Mouse (Mus musculus) activated CD4-positive, CD25-positive, alpha-beta regulatory T cell, adult 4 months (primary cell): ENCODE measurements at regions not wholly inside any gene's neighbourhood (a gene's known extent, or its start where the extent isn't known, plus 50 kb on each side); places are given as distances from the start of the nearest gene placed in this dataset.
A peak's percentile ranks its signal among the peaks of the same experiment; 100 is the strongest.

Experiments
- ATAC-seq: one replicate; pipeline ENCODE4 v1.8.0; 2017

DNA sequence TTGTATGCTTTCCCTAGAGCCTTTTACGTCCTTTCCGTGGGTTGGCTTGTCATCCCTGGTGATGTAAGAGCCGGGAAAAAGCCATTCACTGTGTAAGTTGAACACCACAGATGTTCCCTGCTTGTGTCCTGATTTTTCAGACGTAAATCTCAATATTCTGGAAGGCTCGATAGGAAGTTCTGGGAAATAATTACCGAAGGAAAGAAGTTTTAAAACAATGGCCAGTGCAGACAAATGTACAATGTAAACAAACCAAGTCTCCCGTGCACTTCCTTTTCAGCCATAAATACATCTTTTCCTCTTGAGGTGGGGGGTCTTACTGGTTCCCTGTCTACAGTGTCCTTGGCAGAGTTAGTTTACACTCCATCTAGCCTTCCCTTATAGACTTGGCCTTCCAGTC lies 225.2 kb downstream of the Csl start:
- no peak for ATAC-seq

DNA sequence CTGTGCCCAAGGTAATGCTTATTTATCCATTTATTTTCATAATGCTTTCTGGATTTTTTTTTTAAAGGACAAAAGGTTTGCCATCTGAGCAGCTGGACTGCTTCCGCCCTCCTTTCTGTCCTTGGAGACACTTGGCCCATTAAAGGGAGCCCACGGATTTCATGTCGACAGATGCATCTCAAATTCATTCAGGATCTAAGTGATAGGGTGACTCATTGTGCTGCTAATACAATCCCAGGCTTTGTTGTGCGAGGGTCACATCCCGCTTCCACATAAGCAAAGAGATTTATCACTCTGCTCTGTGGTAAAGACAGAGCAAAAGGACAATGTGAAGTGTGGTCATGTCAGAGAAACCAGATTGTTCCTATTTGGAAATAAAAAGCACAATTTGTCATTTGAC lies 220.8 kb downstream of the Csl start:
- no peak for ATAC-seq

GRCm38 (mm10) chr10:99552373-99552772 lies 207.1 kb downstream of the Csl start:
- no peak for ATAC-seq

GRCm38 (mm10) chr10:99552836-99553540 lies 206.5 kb downstream of the Csl start:
- ATAC-seq = no peak

DNA sequence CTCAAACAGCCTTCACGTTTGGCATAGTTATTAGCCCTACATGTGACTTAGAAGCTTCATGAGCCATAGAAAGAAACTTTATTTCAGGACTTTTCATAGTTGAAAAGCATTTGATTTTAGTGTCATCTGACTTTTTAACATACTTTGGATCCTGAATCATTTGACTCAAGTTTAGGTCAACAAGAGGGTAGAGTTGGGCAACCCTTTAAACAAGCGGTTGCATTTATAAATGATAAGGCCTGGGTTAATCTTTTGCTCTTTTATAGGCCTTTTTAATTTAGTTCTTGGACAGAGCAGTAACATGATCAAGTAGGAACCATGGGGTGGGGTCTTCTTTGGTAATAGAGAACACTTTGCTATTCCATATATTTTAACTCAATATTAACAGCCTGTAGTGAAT lies 204.4 kb downstream of the Csl start:
- no peak for ATAC-seq

GRCm38 (mm10) chr10:99555658-99556352 lies 203.7 kb downstream of the Csl start:
- no peak for ATAC-seq

GRCm38 (mm10) chr10:99556353-99557036 lies 203.0 kb downstream of the Csl start:
- ATAC-seq = no peak

DNA sequence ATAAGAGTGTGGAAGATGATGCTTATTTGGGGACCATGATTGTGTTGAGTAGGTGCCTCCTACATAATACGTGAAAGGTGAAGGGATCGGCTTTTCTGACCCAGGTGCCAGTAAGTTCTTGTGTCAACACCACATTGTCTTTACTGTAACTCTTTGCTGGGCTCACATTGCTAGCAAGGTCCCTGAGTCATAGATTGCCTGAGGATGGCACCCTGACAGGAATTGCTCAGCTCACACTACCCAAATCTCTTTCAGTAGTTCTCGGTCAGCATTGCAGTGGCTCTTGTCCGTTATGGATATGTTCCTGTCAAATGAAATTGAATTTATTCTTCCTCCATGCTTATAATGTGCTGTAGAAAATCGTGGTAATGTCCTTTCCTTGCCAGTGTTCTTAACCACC lies 200.8 kb downstream of the Csl start:
- ATAC-seq = no peak

DNA sequence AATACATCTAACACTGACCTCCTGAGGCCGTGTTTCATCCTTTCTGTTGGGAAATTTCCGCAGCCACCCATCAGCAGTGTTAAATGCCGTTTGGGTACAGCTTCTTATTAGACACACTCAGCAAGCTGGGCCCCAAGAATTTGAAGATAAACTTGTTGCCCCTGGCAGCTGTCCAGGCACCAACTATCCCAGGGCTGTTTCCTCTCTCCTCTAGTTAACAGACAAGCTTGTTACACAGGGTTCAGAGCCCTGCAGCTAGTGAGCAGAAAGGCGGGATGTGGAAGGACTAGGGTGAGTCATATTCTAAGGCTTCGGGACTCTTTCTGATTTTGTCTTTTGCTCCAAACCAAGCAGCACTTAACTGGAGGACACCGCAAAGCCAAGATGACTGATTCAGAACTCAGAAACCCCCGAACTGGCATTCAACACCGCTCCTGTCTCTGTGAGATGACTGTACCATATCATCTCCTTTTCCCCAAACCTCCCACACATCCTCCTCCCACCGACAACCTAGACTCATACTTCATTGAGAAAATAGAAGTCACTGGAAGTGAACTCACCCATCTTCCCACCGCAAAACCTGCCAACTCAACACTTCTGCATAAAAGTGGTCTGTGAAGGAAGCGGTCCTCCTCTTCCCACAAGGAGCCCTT lies 198.2 kb downstream of the Csl start:
- peak; percentile 19 for ATAC-seq

DNA sequence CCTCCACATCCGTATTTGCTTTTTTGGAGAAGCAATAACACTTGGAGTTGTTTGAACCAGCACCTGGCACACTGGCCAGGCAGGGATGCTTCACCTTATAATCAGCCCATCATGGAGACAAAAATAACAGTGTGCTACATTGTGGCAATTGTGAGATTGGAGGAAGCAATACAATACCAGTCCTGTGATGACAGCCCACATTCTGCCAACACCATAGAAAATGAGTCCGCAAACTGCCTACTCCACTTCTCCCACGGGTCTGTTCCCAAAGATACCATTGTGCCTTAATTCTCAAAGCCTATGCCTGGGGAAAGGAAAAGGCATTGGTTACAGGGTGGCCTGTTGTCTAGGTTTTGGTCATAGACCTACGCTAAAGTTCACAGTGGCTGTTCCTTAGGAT lies 194.9 kb downstream of the Csl start:
- ATAC-seq = no peak

DNA sequence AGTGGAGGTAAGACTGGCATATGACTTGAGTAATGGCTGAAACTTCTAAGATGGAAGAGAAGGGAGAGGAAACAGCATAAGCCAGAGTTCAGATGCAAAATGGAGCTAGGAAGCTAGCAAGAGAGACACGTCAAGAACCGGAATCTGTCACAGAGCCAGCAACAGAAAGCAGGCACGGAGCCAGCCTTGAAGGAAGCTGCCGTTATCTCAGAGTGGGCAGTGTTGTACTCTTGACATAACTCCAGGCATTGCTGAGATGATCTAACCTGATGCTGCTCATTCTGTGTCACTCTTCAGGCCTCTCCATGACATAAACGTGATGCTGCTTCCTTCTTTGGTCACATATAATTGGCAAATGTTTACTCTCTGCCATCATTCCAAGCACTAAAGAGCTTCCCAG lies 191.0 kb downstream of the Csl start:
- no peak for ATAC-seq

- no peak for ATAC-seq
These were observed 189.3 kb downstream of the Csl start for GRCm38 (mm10) chr10:99570190-99570589.

DNA sequence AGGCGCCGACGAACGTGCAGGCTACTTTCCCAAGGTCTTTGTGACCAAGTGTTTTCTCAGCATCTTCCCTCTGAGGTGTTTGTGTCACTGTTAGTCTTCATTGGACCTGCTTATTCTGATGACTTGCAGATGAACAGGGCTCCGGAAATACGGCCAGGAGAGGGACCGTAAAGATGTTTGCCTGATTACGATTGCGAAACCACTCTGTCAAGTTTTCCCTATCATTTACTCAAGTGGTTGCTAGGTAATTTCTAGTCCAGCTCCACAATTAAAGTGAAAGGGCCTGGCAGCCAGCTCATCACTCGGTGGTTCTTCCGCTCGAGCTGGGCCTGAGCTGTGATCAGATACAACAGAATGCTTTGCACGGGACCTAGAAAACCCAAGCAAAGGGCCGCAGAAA lies 185.5 kb downstream of the Csl start:
- no peak for ATAC-seq

DNA sequence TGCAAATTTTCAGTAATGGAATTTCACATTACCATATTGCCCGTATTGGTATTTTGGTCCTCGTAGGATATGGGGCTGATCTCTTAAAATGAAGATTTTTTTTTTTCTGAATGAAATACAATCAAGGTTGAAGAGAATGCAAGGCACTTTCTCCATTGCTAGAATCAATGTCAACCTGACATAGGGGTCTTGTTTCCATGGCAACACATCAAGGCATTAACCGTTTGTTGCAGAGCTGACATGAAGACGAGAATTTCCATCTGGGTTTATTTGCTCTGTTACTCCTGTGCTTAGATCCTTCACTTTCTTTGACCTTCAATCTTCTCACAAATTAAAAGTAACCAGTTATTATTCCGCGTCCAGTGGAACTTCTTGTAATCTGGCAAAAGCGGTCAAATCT lies 184.2 kb downstream of the Csl start:
- ATAC-seq = no peak

DNA sequence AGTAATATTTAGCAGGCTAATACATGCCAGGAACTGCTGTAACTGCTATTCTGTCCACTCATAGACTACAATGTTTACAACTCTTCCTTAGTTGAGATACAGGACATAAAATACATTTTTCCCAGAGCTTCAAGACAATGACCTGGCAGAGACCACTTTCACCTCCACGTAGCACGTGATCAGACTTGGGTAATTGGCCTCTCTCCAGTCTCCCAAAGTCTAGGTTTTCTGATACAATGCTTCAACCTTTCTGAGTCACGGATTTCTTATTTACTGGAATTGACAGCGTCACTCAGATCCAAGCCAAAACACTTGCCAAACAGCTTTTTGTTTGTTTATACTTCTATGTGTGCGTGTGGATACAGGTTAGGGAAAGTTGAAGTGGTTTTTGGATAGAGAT lies 183.2 kb downstream of the Csl start:
- ATAC-seq = no peak

- ATAC-seq = peak; percentile 83
These were observed 182.3 kb downstream of the Csl start for GRCm38 (mm10) chr10:99577041-99577681.

GRCm38 (mm10) chr10:99578366-99578765 lies 181.1 kb downstream of the Csl start:
- no peak for ATAC-seq

GRCm38 (mm10) chr10:99580191-99580590 lies 179.3 kb downstream of the Csl start:
- no peak for ATAC-seq

DNA sequence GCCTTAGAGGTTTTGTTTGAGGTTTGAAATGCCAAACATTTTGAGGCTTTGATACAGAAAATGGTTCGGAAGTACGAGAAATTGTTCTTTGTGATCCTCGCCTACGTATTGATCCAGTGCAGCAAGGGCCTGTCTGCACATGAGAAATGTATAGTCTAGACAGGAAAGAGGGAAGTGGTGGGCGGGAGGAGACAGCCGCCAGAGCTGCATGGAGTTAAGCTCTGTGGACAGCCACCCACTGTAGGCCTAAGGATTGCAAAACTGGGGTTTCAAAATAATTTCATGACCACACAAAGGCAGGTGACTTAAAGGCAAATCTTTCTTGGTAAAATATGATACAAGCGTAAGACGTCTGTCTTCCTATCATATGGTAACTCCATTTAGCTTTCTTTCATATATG lies 178.4 kb downstream of the Csl start:
- ATAC-seq = peak; percentile 75

- ATAC-seq = no peak
These were observed 174.6 kb downstream of the Csl start for GRCm38 (mm10) chr10:99584855-99585254.

- peak; percentile 78 for ATAC-seq
These were observed 167.2 kb downstream of the Csl start for GRCm38 (mm10) chr10:99592220-99592619.

GRCm38 (mm10) chr10:99595659-99596058 lies 163.8 kb downstream of the Csl start:
- no peak for ATAC-seq
